Mouse (Mus musculus): ENCODE data around the gene Wt1. TPM values are rescaled to one million over a fixed set of nuclear protein-coding genes. Genes with fewer than 3 reads are reported as not detected.

The Wt1 gene
- polyA plus RNA-seq, 1 experiment from 2014 or later: 0.08 TPM

DNA sequence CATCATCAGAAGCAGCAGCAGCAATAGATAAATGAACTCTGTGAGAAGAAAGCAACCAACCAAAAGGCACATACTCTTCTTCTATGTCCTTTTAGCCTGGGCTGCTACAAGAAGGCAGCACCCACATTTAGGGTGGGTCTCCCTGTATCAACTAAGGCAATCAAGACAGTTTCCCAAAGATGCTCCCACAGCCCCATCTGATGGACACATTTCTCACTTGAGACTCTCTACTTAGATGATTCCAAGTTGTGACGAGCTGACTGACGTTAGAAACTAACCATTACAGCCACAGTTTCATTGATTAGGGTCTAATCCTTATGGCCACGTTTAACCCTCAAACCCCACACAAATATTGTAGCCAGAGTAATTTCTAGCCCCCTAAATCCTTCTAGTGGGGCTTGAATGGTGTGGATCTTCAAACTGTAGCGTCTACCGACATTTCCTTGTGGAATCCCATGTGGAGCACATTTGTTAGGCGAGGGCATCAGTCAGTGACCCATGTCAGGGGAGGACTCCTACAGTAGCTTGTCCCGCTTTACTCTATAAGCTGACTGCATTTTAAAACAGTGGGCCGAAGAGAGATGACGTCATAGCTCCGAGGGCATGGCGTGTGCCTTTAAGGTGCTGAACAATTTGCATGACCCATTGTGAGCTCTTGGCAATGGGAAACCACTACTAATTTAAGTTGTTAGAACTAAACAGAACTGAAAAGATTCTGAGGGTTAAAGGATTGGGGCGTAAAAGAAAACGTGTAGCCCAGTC is 59.6 kb downstream of the Wt1 start:
- Histone ChIP-seq H3K4me1 (ENCODE audit: control insufficient read depth, insufficient read depth, low read length) (no peaks in the 10 kb centered on the region), H3K27me3 (ENCODE audit: control insufficient read depth, insufficient read depth, low read length) (no peaks in the 10 kb centered on the region), H3K27ac (ENCODE audit: low read depth, low read length) (no peak overlapping the region), H3K4me3 (ENCODE audit: low read depth, low read length) (no peak overlapping the region), H3K9ac (ENCODE audit: low read length) (no peak overlapping the region), H3K4me2 (no peak overlapping the region), H3K36me3 (ENCODE audit: control insufficient read depth, insufficient read depth, low read length) (no peaks in the 10 kb centered on the region), H3K9me3 (ENCODE audit: control insufficient read depth, low read length) (no peaks in the 10 kb centered on the region)
- DNase-seq (ENCODE audit: low spot score, missing footprints): no peak
- no peak for ATAC-seq (ENCODE audit: low FRiP score)
- WGBS: 83% methylated on average over 13 of the region's 13 CpGs

DNA sequence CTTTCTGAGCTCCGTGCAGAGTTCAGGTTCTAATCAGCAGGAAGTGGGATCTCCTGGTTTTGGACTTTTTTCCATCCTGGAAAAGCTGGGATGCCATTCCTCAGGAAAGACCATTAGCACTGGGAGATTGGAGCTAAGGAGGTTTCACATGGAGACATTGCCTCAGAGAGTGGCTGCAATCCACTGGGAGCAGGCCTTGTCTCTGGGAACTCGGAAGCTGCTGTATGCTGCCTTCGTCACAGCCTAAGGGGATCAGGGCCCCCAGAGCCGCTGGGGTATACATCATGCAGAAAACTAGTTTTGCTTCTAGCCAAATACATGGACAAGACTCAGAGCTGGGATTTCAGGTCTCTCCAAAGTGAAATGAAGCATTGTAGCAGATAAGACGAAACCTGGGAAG is 60.3 kb downstream of the Wt1 start:
- Histone ChIP-seq H3K9ac (ENCODE audit: low read length) (no peak overlapping the region), H3K4me3 (ENCODE audit: low read depth, low read length) (no peak overlapping the region), H3K27me3 (ENCODE audit: control insufficient read depth, insufficient read depth, low read length) (no peaks in the 10 kb centered on the region), H3K27ac (ENCODE audit: low read depth, low read length) (no peak overlapping the region), H3K4me1 (ENCODE audit: control insufficient read depth, insufficient read depth, low read length) (no peaks in the 10 kb centered on the region), H3K9me3 (ENCODE audit: control insufficient read depth, low read length) (no peaks in the 10 kb centered on the region), H3K36me3 (ENCODE audit: control insufficient read depth, insufficient read depth, low read length) (no peaks in the 10 kb centered on the region), H3K4me2 (no peak overlapping the region)
- DNase-seq (ENCODE audit: low spot score, missing footprints) (no peak), ATAC-seq (ENCODE audit: low FRiP score) (no peak)
- WGBS: 83% methylated on average over 5 of the region's 5 CpGs

DNA sequence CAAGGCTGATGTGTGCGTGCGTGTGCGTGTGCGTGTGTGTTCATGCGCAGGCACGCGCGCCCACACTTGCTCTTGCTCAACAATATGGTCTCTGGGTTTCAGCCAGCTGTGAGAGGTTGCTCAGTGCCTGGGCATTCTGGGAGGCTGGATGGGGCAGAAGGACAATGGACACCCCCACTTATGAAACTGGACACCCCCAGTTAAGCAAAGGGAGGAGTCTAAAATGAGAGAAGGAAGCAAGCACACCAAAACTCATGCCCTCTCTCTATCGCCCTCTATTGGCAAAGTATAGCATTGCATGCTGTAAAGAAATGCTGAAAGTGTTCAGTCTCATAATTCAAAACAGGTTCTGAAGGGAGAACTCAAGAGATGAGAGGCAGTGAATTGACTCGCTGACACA is 61.9 kb downstream of the Wt1 start:
- Histone ChIP-seq H3K4me3 (ENCODE audit: low read depth, low read length) (no peak overlapping the region), H3K9me3 (ENCODE audit: control insufficient read depth, low read length) (no peaks in the 10 kb centered on the region), H3K36me3 (ENCODE audit: control insufficient read depth, insufficient read depth, low read length) (no peaks in the 10 kb centered on the region), H3K27ac (ENCODE audit: low read depth, low read length) (no peak overlapping the region), H3K4me2 (no peak overlapping the region), H3K9ac (ENCODE audit: low read length) (no peak overlapping the region), H3K27me3 (ENCODE audit: control insufficient read depth, insufficient read depth, low read length) (no peaks in the 10 kb centered on the region), H3K4me1 (ENCODE audit: control insufficient read depth, insufficient read depth, low read length) (no peaks in the 10 kb centered on the region)
- peak; percentile 85 for DNase-seq (ENCODE audit: low spot score, missing footprints)
- 77% methylated on average over 10 of the region's 10 CpGs for WGBS
- peak; percentile 30; the same call in 1 of the 2 replicates for ATAC-seq (ENCODE audit: low FRiP score)

DNA sequence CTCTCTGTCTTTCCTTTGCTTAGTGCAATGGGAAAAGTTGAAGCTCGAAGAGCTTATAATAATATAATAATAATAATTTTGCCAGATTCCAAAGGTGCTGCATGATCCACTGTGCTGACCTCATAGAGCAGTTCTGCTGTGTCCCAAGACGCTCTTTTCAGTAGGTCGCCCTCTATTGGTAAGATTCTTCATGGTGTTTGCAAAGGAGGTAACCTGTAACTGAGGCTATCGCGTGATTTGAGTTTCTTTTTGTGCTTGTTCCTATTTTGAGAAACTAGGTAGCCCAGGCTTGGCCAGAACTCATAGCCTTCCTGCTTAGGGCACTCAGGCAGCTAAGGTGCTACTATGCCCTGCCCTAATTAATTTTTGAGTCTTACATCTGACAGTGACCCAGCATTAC is 63.0 kb downstream of the Wt1 start:
- ATAC-seq (ENCODE audit: low FRiP score) (no peak), DNase-seq (ENCODE audit: low spot score, missing footprints) (no peak)
- 29% methylated on average over 5 of the region's 5 CpGs for WGBS

DNA sequence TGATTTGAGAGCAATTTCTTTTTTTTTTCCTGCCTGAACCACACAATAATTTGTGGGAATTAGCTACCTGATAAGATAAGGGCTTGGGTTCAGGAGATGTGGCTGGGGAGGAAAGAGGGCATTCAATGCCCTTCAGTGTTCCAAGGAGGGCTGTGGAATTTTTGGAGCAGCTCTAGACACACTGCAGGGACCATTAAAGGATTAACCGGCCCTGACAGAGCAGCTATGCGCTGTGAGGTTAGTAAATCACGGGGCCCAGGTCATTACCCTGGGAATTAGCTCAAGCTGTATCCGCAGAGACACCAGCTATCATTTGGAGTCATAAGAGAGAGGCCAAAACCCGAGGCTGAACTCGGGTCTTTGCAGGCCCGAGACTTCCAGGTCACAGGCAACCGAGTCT is 73.8 kb downstream of the Wt1 start:
- Histone ChIP-seq H3K27me3 (ENCODE audit: control insufficient read depth, insufficient read depth, low read length) (no peaks in the 10 kb centered on the region), H3K9ac (ENCODE audit: low read length) (no peak overlapping the region), H3K4me2 (no peak overlapping the region), H3K36me3 (ENCODE audit: control insufficient read depth, insufficient read depth, low read length) (no peaks in the 10 kb centered on the region), H3K4me3 (ENCODE audit: low read depth, low read length) (no peak overlapping the region), H3K9me3 (ENCODE audit: control insufficient read depth, low read length) (no peaks in the 10 kb centered on the region), H3K27ac (ENCODE audit: low read depth, low read length) (no peak overlapping the region), H3K4me1 (ENCODE audit: control insufficient read depth, insufficient read depth, low read length) (no peaks in the 10 kb centered on the region)
- ATAC-seq (ENCODE audit: low FRiP score) (no peak), DNase-seq (ENCODE audit: low spot score, missing footprints) (no peak)
- WGBS: 36% methylated on average over 8 of the region's 8 CpGs

More for the DNA sequence above, 63.0 kb downstream of the Wt1 start:
- no peak overlapping the region for H3K4me3 ChIP-seq (ENCODE audit: low read depth, low read length)
- no peaks in the 10 kb centered on the region for H3K4me1 ChIP-seq (ENCODE audit: control insufficient read depth, insufficient read depth, low read length)
- H3K27me3 ChIP-seq (ENCODE audit: control insufficient read depth, insufficient read depth, low read length): no peaks in the 10 kb centered on the region
- no peaks in the 10 kb centered on the region for H3K9me3 ChIP-seq (ENCODE audit: control insufficient read depth, low read length)
- no peak overlapping the region for H3K27ac ChIP-seq (ENCODE audit: low read depth, low read length)
- H3K36me3 ChIP-seq (ENCODE audit: control insufficient read depth, insufficient read depth, low read length): no peaks in the 10 kb centered on the region
- H3K9ac ChIP-seq (ENCODE audit: low read length): no peak overlapping the region
- no peak overlapping the region for H3K4me2 ChIP-seq

DNA sequence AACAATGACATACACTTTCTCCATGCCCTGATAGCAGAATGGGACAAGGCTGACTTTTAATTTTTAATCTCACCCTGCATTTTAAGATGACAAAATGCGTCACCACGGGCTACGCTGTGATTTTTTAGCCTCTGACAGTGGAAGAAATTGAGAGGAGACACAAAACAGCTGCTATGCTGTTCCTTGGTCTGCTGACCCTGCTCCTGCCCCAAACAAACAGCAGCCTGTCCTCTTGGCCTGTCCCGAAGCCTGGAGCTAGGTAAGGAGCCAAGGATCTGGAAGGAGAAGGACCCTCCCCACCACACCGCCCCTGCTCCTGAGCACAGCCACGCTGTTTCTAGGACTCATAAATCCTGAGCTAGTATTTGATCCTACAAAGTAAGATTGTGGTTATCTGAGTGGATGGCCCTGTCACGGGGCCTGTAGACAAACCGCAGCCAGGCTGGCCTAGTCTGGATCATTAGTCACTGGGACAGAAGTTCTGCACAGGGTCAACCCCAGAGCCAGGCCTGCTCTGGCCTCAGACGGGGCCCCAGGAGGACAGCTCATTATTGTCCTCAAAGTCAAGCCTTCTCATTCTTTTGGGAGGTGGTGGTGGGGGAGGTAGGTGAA is 80.3 kb downstream of the Wt1 start:
- no peak overlapping the region for H3K27ac ChIP-seq (ENCODE audit: low read depth, low read length)
- 84% methylated on average over 9 of the region's 9 CpGs for whole genome bisulfite sequencing
- H3K9me3 ChIP-seq (ENCODE audit: control insufficient read depth, low read length): no peaks in the 10 kb centered on the region
- H3K9ac ChIP-seq (ENCODE audit: low read length): no peak overlapping the region
- no peaks in the 10 kb centered on the region for H3K27me3 ChIP-seq (ENCODE audit: control insufficient read depth, insufficient read depth, low read length)
- no peaks in the 10 kb centered on the region for H3K36me3 ChIP-seq (ENCODE audit: control insufficient read depth, insufficient read depth, low read length)
- no peak for ATAC-seq (ENCODE audit: low FRiP score)
- DNase-seq (ENCODE audit: low spot score, missing footprints): no peak
- H3K4me2 ChIP-seq: no peak overlapping the region
- no peak overlapping the region for H3K4me3 ChIP-seq (ENCODE audit: low read depth, low read length)
- H3K4me1 ChIP-seq (ENCODE audit: control insufficient read depth, insufficient read depth, low read length): no peaks in the 10 kb centered on the region

DNA sequence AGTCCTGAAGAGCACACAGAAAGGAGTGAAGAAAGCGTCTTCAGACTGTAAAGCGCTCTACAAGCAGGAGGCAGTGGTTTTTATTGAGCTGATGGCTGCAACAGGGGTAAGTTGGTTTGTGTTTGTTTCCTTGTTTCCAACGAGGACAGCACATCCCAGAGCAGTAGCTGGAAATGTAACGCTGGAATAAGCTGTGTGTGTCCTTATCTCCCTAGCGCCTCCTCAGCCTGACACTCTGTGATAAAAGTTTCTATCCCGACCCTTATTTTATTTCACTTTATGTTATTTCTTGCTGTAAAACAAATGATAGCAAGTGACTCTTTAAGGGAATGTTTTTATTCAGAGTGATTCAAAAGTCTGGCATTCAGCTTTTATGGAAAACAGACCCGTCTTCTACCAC is 86.5 kb downstream of the Wt1 start:
- Histone ChIP-seq H3K27me3 (ENCODE audit: control insufficient read depth, insufficient read depth, low read length) (no peaks in the 10 kb centered on the region), H3K27ac (ENCODE audit: low read depth, low read length) (no peak overlapping the region), H3K36me3 (ENCODE audit: control insufficient read depth, insufficient read depth, low read length) (no peaks in the 10 kb centered on the region), H3K4me1 (ENCODE audit: control insufficient read depth, insufficient read depth, low read length) (no peaks in the 10 kb centered on the region), H3K9ac (ENCODE audit: low read length) (no peak overlapping the region), H3K9me3 (ENCODE audit: control insufficient read depth, low read length) (no peaks in the 10 kb centered on the region), H3K4me2 (no peak overlapping the region), H3K4me3 (ENCODE audit: low read depth, low read length) (no peak overlapping the region)
- WGBS: 76% methylated on average over 7 of the region's 7 CpGs
- DNase-seq (ENCODE audit: low spot score, missing footprints): no peak
- ATAC-seq (ENCODE audit: low FRiP score): no peak

DNA sequence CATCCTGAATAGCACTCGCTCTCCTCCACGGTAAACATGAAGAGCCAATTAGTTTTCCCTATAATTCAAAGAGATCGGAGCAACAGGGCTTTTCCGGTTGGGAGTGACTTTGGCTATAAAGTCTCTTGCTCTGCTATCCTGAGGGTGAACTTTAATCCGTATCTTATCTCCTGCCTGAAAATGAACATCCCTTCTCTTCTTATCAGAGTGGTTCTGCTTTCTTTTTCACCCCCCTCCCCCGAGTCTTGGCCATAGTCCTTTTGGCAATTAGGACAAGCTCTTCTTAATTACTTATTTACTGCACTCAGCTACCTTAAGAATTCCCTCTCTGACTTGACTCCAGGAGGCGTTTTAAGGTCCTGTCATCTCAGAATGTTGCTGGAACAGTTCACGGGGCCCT is 89.6 kb downstream of the Wt1 start:
- Histone ChIP-seq H3K27ac (ENCODE audit: low read depth, low read length) (no peak overlapping the region), H3K4me1 (ENCODE audit: control insufficient read depth, insufficient read depth, low read length) (no peaks in the 10 kb centered on the region), H3K4me2 (no peak overlapping the region), H3K4me3 (ENCODE audit: low read depth, low read length) (no peak overlapping the region), H3K9ac (ENCODE audit: low read length) (no peak overlapping the region), H3K36me3 (ENCODE audit: control insufficient read depth, insufficient read depth, low read length) (no peaks in the 10 kb centered on the region), H3K9me3 (ENCODE audit: control insufficient read depth, low read length) (no peaks in the 10 kb centered on the region), H3K27me3 (ENCODE audit: control insufficient read depth, insufficient read depth, low read length) (no peaks in the 10 kb centered on the region)
- 68% methylated on average over 8 of the region's 8 CpGs for WGBS
- ATAC-seq (ENCODE audit: low FRiP score): no peak
- DNase-seq (ENCODE audit: low spot score, missing footprints): no peak

DNA sequence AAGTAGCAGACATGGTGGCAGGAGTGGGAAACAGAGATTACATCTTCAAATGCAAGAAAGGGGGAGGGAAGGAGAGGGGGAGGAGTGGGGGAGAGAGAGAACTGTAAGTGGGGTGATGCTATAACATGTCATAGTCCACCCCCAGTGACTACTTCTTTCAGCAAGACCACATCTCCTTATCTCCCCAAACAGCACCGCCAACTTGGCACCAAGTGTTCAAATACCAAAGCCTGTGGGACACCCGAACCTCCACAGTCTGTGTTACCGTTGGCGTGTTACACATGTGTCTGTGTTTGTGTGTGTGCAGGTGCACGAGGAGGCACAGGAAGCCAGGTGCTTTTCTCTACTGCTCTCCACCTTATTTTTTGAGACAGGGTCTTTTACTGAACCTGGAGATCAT is 92.9 kb downstream of the Wt1 start:
- H3K4me2 ChIP-seq: no peak overlapping the region
- H3K27me3 ChIP-seq (ENCODE audit: control insufficient read depth, insufficient read depth, low read length): no peaks in the 10 kb centered on the region; the same call in 1 of the 2 replicates
- DNase-seq (ENCODE audit: low spot score, missing footprints): no peak
- H3K36me3 ChIP-seq (ENCODE audit: control insufficient read depth, insufficient read depth, low read length): no peaks in the 10 kb centered on the region
- no peak for ATAC-seq (ENCODE audit: low FRiP score)
- no peak overlapping the region for H3K27ac ChIP-seq (ENCODE audit: low read depth, low read length)
- H3K9me3 ChIP-seq (ENCODE audit: control insufficient read depth, low read length): no peaks in the 10 kb centered on the region
- 93% methylated on average over 5 of the region's 5 CpGs for WGBS
- H3K4me3 ChIP-seq (ENCODE audit: low read depth, low read length): no peak overlapping the region
- H3K4me1 ChIP-seq (ENCODE audit: control insufficient read depth, insufficient read depth, low read length): no peaks in the 10 kb centered on the region; the same call in 1 of the 2 replicates
- H3K9ac ChIP-seq (ENCODE audit: low read length): no peak overlapping the region

Measured in midbrain, embryonic 11.5 days (tissue).